Mouse (Mus musculus) kidney, adult 11 months (tissue): Measurements from ENCODE around the gene Ptdss2.
A peak's percentile ranks its signal among the peaks of the same experiment; 100 is the strongest.

ENCODE experiments used
- DNase-seq: peaks from one replicate; pipeline ENCODE4 v3.0.0; 2022

Gene Ptdss2

DNA sequence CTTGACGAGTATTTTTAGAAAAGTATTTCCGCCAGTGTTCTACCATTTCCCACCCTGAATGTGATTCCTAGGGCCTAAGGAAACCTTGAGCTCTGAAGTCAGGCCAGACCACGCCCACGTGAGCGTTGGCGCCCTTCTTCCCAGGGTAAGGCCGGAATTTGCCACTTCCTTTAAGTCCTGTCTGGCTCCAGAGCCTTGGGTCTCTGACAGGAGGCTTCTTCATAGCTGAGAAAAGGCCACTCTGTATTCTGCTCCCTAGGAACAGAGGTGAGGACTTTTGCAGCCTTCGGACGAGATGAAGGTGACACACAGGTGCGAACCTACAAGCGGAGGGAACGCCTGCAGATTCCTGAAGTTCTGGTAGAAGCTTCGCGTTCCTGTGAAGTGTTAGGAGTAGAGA, at the start of gene Ptdss2:
TSS of gene Ptdss2 (plus strand) at position 138 of the 400 bp plus-strand sequence.
- peak; percentile 75 for DNase-seq

DNA sequence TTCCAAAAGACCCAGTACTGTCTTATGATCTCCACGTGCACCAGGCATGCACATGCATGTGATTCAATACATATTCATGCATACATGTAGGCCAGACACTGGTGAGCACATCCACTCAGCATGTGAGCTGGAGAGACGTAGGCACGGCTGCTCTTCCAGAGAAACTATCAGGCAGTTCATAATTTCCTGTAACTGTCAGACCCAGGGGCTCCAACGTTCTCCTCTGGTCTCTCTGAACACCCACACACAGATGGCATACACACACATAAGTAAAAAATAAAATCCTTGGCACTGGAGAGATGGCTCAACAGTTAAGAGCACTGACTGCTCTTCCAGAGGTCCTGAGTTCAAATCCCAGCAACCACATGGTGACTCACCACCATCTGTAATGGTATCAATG, 48.4 kb upstream of the Ptdss2 start:
- no peak for DNase-seq

DNA sequence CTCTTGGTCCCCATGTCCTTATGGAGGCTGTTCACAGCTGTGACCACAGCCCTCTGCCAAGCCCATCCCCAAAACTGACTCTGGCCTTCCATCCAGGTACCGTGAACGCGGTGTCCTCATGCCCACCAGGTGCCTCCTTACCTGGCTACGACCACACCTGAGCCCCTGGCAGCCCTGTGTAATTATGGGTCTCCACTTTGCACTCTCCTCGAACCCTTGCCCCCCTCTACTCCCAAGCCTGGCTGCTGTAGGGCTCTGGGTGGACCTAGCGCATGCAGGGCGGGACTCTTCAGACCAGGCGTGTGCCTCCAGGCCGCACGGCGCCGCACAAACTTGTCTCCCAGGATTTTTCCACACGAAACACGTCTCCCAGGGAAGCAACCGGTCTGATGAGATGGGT, 44.3 kb upstream of the Ptdss2 start, which contains the start of gene Pkp3:
TSS of gene Pkp3 (plus strand) at position 378 of the 400 bp plus-strand sequence.
- DNase-seq, result no peak

DNA sequence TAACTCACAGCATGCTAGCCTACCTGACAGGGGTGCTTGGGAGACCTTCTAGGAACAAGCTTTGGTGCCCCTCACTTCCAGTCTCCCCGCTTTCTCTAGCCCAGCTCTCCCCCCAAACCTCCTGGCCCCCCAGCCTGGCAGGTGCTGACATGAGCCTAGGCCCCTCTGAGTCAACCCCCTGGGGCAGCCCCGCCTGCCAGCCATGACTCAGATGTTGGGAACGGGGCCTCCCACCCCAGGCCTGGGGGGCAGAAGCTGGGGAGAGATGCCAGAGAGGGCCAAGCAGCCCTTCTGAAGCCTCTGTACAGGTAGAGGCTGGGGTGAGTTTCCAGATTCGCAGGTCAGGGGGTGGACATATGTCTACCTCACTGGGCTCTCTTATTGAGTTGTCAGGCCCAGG, 43.3 kb upstream of the Ptdss2 start:
- DNase-seq, result no peak

DNA sequence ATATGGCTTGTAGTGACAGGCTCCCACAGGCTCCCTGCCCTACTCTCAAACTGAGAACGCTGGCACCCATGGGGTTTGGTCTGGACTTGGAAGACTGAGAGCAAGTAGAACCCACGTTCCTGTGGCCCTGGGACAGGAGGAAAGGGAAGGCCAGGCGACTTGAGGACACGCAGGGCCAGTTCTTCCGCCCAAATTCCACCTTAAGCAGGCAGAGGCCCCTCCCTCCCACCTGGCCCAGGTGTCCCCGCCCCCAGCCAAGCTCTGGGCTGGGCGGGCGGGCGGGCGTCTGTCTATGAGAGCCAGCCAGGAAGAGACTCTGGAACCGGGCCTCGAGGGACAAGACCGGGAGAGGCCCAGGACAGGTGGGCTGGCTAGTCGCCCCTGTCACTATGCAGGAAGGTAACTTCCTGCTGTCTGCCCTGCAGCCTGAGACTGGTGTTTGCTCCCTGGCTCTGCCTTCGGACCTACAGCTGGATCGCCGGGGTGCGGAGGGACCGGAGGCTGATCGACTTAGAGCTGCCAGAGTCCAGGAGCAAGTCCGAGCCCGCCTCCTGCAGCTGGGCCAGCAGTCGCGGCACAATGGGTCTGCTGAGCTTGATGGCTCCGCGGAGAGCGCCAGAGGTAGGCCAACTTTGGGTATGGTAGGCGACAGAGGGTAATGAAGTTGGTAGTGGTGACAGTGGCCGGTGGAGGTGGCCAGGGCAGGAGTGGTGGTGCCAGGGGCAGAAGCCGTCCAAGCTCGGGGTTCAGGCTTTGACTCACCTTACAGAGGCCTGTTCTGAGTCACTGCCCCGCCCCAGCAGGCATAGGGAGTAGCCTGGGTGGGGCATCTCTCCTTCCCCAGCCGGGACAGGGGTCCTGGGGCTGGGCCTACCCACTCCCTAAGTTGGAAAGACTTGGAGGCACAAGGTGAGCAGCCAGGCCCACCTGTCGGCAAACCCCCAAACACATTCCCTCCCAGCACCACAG, 42.4 kb upstream of the Ptdss2 start:
- peak; percentile 81 for DNase-seq

DNA sequence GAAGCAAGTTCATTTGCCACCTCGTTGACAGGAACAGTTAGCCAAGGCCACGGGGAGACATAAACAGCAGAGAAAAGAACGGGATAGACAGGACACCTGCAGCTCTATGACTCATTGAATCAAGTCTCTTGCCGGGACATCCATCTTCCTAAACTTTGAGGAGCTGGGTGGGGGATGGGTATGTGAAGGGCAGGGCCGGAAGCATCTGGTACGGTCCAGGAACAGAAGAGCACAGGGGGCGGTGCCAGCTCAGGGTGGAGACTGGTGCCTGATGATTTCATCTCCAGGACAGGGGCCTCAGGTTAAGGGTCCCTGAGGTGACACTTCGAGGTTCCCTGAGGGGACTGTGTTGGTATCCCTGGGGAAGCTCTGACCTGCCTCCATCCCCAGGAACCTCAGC, 34.3 kb upstream of the Ptdss2 start:
- DNase-seq, result no peak

DNA sequence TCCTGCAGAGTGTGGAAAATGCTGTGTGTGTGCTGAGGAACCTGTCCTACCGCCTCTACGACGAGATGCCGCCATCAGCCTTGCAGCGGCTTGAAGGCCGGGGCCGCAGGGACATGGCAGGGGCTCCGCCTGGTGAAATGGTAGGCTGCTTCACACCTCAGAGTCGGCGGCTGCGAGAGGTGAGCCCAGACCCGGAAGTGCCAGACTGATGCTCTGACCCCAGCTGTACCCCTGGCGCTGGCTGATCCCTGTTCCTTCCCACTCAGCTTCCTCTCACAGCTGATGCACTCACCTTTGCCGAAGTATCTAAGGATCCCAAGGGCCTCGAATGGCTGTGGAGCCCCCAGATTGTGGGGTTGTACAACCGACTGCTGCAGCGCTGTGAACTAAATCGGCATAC, 33.7 kb upstream of the Ptdss2 start:
- no peak for DNase-seq

DNA sequence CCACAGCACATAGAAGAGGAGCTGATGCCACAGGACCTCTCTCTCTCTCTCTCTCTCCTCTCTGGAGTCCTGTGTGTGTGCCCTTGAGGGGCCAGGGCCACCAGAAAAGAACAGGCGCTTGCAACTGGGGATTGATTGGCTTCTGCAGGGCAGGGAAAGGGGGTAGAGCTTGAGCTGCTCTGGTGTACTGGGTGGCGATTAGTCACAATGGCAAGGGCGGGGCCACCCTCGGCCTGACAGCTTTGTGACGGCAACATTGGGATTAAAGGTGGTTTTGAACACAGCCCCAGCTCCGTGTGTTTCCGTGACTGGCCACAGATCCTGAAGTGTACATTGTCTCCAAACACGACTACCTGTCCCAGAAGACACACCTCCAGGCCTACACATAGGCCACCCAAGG, 32.0 kb upstream of the Ptdss2 start:
- DNase-seq, result no peak

DNA sequence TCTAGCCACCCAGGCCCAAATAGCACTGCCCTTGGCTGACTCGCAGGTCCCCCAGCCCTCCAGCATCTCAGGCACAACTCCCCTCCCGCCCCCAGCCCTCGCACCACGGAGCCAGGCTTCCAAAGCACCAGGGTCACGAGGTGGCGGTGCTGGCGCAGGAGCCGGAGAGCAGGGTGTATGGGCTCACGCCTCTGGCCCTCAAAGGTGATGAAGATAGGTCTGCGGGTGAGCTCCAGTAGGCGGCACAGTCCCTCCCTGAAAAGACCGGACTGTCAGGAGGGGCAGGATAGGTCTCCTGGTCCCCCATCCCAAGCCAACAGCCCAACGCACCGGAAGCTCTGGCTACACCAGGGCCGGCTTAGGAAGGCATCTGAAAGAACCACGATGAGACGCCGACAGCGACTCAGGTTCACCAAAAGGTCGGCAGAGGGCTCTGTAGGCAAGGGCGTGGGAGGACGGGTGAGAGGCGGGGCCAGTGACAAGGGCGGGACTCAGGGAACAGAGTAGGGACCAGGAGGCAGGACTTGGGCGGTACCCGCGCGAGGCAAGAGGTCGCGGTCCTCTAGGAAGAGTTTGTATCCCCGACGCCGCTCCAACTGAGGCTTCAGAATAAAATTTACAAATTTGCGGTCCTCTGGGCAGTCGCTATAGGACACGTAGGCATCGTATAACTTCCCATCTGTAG, 30.0 kb upstream of the Ptdss2 start:
- DNase-seq, result peak; percentile 92

DNA sequence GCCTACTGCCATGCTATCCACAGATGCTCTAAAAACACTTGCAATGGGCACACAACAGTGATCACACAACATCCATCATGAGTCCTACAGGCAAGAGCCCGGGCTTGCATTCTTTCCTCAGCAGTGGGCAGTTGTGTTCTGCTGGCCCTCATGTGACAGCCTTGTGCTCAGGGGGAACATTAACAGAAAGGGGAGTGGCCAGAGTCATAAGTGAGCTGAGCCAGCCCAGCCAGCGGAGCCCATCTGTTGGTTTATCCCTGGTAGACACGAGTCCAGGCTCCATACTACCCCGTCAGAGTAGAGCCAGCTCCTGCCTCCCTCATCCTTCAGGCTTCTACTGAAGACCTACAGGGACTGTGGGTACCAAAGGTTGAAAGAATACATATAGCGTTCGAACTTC, 28.2 kb upstream of the Ptdss2 start:
- DNase-seq, result peak; percentile 89

DNA sequence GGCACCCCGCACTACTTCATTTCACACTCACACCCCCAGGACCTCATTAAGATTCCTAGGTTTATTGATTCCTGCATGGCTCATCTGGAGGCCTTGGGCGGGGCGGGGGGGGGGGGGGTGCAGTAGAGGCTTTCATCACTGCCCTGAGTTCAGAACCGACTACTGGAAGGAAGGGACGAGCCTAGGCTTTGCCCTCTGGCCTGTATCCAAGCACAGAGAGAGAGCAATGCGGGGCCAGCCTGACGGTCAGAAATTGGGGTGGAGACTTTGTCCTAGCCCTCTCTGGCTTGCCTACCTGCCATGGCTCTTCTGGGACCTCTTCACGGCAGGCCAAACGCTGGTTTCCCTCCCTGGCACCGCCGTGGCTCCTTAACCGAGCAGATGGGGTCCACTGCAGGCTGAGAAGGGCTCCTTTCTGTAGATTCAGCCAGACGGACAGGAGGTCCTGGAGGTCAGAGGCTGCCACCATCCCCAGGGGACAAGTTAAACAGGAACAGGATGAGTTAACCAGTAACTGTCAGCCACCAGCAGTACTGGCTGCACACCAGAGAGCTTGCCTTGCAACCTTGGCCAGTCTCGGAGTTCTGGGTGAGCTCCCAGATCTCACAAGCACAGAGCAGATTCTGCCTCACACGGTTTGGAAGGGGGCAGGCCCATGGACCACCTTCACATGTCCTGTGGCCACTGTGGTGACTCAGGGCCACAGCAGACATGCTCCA, 27.5 kb upstream of the Ptdss2 start:
- peak; percentile 92 for DNase-seq

DNA sequence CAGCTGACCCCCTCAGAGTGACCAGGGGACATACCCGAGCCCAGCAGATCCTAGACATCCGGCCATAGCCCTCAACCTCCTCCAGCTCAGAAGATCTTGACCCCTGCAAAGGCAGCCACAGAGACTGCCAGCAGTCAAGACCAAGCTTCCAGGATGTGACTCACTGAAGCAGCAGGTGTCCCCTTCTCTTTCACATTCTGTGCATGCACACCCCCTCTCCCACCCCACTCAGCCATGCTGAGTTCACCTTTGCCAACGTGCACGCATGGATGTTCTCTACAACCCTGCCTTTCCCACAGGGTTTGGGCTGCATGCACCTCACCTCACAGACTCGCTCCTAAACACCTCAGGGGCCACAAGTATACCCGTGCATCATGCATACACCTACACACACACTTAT, 26.2 kb upstream of the Ptdss2 start:
- DNase-seq, result no peak

DNA sequence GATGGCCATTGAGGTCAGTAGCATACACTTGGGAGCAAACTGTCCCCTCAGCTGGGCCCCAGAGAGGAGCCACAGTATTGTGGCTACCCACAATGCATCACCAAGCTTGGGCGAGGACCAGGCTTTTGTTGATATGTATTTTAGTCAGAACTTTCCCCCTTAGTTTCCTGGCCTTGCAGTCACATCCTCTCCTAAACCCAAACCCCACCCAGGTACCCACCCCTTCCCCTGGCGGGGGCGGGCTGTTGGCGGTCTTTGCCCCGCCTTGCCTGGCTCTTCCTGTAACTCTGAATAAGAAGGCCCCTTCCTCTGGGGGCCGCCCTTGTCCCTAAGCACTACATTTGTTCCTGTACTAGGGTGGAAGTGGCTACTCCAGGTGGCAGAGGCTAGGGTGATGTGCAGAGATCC, 25.5 kb upstream of the Ptdss2 start:
- peak; percentile 80 for DNase-seq

DNA sequence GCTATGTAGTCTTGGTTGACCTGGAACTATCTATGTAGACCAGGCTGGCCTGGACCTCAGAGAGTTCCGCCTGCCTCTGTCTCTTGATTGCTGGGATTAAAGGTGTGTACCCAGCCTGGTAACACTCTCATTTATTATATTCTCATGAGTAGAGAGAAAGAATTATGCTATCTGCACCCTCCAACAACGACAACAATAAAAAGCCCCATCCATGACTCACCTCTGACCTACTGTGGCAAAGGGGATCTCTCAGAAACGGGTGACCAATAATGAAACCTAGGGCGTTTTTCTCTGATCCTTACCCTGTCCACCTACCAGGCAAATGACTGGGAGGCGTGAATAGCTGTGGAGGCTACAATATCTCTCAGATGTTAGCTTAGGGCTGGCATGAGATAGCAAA, 25.0 kb upstream of the Ptdss2 start:
- no peak for DNase-seq

DNA sequence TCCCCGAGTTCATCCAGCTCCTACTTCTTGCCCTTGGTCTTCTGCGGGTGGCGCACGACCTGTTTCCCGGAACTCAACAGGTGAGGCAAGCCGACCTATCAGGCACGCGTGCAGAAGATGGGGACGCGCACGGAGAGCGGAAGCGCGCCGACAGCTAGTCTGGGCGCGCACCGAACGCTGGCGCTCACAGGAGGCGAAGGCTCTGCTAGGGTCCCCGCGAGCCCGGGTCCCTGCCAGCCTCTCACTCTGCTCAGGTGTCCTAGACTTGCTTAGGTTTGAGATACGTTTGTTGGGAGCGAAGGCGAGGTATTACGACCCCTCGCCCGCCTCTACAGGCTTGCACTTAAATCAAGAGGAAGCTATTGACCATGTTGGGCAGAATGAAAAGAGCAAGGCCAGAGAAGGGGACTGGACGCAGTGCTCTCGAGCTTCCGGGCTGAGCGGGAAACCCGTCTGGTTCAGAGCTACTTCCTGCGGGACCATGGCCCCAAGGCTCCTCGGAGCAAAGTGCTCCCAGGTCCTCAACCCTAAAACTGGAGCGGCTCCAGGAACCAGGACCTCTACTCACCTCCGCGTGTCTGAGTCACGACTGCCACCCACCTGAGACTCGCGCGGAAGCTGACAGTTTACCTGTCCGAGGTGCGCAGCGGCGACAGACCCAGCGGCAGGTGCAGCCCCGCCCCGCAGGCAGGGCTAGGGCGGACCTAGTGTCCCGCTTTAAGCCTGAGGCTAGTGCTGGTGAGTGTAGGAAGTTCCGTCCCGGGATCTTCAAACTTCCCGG, 22.1 kb upstream of the Ptdss2 start, which contains the start of gene Sigirr:
TSS of gene Sigirr (minus strand) at position 662 of the 781 bp plus-strand sequence.
- peak; percentile 70 for DNase-seq

DNA sequence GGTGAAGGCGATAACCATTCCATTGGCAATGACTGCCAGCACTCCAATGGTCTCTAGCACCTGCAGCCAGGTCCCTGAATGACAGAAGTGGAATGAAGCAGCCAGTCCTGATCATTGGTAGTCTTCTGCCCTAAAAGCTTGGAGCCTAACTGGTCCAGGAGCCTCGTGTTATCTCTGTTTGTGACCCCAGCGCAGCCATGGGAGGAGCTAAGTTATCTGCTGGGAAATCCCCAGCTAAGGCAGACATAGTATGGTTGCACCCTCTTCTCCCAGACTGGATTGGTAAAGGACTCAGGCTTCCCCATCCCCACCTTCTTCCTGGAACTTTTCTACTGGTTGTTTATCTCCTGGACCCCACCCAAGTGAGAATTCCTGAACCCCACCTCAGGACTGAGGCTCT, 19.0 kb upstream of the Ptdss2 start:
- no peak for DNase-seq

DNA sequence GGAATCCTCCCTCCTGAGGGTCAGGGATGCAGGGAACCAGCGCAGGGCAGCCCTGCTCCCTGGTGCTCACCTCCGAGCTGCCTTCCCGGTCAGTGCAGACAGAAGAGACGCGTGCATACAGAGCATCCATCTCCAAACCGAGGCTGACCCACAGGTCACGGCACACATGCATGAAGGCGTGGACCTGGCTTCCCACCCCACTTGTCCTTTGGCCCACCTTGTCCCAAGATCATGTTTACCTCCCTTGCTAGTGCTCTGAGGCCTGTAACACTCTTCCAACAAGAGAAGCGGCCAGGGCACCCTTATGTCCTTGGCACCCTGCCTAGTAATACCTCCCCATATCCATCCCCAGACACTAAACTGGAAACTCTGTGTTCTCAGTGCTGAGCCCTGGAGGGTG, 6.3 kb upstream of the Ptdss2 start:
- DNase-seq, result no peak

DNA sequence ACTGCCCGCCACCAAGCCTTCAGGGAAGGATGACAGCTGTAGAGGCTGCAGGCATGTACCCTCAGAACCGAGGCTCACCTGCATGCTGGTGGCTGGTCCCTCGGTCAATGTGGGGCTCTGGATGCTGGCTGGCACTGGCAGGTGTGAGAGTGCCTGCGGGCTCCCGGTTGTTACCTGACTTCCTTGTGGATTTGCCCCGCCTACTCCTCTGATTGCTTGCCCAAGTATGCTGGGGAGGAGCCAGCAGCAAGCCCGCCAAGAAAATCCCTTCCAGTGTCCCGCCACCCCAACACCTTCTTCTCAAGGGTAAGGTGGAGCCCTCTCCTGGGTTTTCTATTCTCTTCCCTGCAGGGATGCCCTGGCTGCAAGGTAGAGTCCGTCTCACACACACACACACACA, 4.5 kb upstream of the Ptdss2 start, which contains the start of gene Ano9:
TSS of gene Ano9 (minus strand) at position 171 of the 400 bp plus-strand sequence.
- DNase-seq, result peak; percentile 77

DNA sequence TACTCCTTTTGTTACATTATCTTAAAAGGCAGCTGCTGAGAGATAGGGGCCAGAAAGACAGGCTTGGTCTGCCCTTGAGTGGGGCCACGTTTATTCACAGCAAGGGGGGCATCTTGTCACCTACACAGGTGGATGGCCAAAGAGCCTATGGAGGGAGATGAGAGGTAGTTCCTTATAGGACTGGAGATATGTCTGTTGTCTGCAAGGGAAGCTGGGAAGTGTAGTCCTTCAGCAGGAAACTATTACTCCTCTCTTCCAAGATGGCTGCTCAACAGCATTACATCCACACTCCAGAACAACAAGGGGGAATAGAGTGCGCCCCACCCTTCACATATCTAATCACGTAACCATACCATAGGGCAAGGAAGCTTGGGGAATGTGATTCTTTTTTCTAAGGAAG, 2.7 kb upstream of the Ptdss2 start:
- DNase-seq, result no peak

DNA sequence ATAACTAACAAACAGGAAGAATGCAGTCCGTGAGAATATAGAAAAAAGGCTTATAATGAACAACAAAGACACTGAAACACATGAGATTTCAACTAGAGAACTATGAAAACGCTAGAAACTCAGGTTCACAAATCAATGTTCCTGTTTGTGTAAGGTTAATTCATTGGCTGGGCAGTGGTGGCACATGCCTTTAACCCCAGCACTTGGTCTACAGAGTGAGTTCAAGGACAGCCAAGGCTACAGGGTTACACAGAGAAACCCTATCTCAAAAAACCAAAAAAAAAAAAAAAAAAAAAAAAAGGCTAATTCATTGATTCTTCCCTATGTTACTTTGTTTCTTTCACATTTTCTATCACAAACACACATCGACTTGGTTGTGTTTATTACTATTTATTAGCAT, 1.6 kb upstream of the Ptdss2 start:
- no peak for DNase-seq

DNA sequence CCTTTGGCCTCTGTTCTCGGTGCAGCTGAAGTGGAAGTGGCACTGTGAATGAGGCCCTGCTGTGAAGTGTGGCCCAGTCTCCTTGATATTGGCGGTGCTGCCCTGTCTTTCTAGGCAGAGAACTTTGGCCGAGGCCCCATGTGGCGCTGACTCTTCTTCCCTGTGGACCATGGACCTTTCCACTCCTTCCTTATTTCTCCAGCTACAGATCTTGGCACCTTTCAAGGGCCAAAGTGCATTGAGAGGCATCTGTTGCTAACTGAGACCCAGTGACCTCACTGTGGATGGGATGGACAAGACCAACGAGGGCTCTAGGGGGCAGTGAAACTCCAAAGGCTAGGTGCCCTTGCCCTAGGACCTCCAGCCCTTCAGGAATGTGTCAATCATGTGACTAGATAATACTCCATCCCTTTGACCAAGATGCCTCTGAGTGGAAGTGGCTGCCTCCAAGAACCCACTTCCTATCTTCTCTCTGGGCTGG, 1.1 kb upstream of the Ptdss2 start:
- peak; percentile 96 for DNase-seq
